Mouse (Mus musculus) kidney, adult 11 months (tissue): ENCODE data around the gene Nup85.
A peak's percentile ranks its signal among the peaks of the same experiment; 100 is the strongest.
"Not testable (repeated sequence)": the region's sequence is repeated elsewhere in the genome, so short reads cannot be mapped to it uniquely, and the experiment has no call there.

ENCODE experiments used
- DNase-seq: peaks from one replicate; pipeline ENCODE4 v3.0.0; 2022

Gene Nup85

GRCm38 (mm10) chr11:115564064-115564809, at the start of gene Nup85:
Gene Nup85, plus strand, starts transcription at chr11:115564434.
- peak; percentile 96 for DNase-seq

DNA sequence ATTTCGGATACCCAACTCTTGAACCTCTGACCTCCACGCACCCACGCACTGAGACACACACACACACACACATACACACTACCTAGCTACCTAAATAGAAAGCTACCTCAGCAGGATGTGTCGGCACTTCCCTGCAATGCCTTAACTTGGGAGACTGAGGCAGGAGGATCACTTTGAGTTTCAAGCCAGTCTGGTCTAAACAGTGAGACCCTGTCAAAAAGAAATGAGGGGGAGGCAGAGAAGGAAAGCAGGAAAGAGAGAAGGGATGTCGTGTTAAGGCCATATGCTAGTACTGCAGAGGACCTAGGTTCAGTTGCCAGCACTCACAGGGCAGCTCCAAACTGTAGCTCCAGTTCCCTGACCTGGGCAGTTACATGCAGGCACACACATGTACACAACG, 49.2 kb upstream of the Nup85 start:
- DNase-seq = no peak

DNA sequence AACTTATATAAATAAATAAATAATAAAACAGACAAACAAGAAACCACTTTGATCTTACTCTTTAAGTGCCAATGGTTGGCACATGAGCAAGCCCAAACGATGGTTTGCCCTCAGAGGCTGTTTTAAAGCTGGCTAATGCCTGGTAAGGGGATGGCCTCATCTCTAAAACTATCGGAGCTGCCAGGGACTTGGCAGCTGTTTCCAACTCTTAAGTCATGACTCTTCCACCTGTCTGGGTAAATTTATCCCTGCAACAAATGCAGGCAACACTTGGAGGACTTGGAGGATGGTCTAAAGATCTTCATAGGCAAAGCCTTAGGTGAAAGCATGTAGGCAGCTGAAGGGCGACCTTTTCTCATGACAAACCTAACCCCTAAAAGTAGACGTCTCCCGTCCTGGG, 47.3 kb upstream of the Nup85 start:
- DNase-seq = no peak

- DNase-seq = no peak
Observed at GRCm38 (mm10) chr11:115518693-115519092, 45.5 kb upstream of the Nup85 start.

DNA sequence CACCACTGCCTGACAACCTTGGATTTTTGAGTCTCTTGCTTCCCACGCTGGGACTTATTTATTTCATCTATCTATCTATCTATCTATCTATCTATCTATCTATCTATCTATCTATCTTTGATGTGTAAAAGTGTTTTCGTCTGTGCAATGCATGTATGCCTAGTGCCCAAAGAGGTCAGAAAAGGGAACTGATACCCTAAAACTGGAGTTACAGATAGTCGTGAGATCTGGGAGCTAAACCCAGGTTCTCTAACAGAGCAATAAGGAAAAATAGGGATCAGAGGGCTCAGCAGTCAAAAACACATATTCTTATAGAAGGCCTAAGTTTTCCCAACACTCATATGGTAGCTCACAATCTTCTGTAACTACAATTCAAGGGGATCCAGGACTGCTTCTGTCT, 44.7 kb upstream of the Nup85 start:
- no peak for DNase-seq

DNA sequence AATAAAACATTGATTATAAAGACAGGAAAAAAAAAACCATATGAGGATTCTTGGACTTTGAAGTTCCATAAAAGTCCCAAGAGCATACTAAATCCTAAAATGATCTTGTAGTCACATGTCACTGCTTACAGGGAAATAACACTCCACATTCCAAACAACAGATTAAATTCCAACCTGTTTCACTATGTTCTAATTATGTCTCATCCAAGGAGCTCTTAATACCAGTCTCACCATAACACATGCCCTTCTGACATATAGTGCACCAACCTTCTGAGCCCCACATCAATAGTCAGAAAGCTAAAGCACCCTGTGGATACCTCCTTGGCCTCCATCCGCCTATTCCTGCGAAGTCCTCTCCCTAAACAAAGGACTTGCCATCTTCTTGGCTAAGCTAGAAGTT, 44.0 kb upstream of the Nup85 start:
- no peak for DNase-seq

GRCm38 (mm10) chr11:115521080-115521479, 43.2 kb upstream of the Nup85 start:
- DNase-seq = no peak

DNA sequence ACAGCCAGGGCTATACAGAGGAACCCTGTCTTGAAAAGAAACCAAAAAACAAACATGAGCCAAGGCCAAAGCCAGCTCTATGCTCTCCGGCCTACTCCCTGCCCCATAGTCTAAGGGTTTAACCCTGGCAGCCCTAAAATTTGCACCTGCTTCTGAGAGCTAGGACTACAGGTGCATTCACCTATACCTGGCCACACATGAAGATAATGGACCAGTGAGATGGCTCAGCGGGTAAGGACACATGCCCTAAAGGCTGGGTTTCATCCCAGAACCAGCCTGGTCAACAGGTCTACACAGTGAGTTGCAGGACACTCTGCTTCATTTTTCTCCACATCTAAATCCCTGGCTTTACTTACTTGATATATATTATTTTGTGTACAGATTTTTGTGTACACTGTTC, 42.0 kb upstream of the Nup85 start:
- DNase-seq = no peak

DNA sequence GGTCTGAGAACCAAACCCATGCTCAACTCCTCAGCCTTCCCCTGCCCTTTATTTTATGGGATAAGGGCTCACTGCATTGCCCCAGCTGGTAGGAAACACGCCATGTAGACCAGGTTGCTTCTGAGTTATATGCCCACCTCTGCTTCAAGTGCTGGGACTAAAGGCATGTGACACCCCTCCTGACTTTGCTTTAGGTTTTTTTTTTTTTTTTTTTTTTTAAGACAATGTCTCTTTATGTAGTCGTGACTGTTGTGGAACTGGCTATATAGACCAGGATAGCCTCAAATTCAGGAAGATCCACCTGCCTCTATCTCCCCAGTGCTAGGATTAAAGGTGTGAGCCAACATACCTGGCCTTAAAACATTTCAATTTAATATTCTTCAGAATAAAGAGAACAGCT, 41.5 kb upstream of the Nup85 start:
- no peak for DNase-seq

DNA sequence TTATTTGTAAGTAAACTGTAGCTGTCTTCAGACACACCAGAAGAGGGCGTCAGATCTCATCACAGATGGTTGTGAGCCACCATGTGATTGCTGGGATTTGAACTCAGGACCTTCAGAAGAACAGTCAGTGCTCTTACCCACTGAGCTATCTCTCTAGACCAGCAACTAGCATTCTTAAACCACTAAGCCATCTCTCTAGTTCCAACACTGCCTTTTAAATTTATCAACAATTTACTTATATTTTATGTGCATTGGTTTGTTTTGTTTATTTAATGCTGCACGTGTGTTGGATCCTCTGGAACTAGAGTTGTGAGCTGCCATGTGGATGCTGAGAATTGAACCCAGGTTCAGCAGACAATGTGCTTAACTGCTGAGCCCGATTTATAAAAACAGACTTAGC, 37.8 kb upstream of the Nup85 start:
- DNase-seq = not testable (repeated sequence)

DNA sequence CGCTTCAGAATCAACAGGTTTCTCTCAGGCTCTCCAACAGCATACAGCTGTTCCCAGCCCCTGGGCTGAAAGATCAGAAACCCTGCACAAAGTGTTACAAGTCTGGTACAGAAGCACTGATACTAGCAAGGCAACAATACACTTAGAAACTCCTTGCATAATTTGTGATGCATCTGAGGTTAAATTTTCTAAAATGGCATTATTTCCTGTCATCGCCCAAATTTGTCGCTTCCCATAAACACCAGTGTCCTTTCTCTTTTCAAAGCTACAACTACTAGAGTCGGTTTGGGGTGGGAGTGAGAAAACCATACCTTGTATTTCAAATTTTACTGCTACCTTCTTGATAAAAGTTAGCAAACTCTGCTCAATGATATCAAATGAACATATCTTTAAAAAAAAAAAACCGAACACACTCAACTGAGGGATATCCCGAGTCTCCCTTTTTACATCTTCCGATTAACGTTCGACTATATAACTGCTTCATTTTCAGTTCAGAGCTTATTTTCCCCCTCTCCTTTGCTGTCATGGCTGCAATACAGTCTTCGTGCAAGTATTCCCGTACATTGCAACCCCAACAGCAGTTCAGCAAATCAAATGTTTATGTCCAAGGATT, 29.4 kb upstream of the Nup85 start:
- DNase-seq = no peak

- DNase-seq = peak; percentile 40
Observed at GRCm38 (mm10) chr11:115535401-115536037, 28.7 kb upstream of the Nup85 start.

DNA sequence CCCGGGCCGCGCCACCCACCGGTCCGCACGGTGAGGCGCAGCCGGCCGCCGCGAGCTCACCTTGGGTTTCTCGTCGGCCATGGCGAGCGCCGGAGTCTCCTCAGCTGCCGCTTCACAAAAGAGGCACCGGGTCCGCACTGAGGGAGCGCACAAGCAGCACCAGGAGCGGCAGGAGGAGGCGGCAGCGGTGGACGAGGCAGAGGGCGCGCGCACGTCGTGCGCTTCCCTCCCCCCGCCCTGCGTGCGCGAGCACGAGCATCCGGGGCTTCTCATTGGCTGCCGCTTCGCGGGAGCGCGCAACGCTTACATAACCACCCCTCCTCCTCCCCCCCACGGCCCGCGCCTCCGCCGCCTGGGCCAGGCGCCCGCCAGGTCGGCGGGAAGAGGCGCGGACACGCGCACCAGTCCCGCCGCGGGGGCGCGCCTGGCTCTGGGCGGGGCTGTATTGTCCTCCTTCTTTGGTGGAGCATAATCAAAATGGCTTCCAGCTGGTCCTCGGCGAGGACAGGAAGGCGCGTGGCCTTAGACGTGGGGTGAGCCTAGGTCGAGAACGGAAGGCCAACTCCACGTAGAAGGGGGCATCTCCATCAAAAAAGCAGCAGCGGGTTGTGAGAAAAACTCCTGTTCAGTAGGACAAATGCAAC, 28.1 kb upstream of the Nup85 start, which contains the start of gene Sumo2:
TSS of gene Sumo2 (minus strand) at position 239 of the 644 bp plus-strand sequence.
- DNase-seq = peak; percentile 98

DNA sequence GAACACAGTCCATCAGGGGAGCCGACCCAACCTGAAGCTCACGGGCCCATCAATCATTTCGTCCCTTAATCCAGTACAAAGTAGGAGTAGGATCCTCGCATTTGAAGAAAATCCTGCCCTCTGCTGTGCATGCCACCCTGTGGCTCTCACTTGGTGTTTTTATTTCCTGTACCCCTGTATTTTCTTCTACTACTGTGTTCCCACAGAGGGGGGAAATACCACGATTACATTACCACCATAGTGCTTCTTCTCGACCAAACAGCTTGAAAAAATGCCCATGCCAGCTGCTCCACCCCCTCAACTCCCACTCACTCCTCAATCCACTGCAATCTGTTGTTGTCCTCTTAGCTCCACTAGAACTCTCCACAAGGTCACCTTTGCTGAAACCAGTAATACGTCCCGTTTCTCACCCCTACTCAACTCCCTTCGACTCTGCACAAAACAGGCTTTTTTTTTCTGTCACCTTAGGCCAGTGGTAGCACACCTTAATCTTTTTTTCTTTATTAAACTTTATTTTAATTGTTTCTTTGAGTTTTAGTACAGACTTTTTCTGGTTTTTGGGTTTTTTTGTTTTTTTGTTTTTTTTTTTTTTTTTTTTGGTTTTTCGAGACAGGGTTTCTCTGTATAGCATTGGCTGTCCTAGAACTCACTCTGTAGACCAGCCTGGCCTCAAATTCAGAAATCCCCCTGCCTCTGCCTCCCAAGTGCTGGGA, 27.2 kb upstream of the Nup85 start:
- no peak for DNase-seq

- DNase-seq = no peak
Observed at GRCm38 (mm10) chr11:115538045-115538444, 26.2 kb upstream of the Nup85 start.

DNA sequence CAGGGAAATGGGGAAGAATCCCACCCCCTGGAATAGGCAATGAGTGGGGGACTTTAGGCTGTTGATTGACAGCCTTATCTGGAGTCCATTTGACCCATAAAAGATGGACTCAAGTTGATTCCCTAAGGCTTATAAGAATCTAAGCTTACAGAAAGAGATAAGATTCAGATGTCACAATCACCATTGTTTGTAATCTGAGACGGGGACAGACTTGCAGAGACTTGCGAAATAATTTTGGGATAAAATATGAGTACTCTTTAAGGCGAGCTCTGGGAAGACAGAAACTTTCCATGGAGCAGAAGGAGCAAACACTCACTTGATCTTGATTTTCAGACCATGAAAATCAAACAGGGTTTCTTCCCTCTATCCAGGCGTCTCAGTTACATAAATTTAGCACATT, 20.7 kb upstream of the Nup85 start:
- no peak for DNase-seq

DNA sequence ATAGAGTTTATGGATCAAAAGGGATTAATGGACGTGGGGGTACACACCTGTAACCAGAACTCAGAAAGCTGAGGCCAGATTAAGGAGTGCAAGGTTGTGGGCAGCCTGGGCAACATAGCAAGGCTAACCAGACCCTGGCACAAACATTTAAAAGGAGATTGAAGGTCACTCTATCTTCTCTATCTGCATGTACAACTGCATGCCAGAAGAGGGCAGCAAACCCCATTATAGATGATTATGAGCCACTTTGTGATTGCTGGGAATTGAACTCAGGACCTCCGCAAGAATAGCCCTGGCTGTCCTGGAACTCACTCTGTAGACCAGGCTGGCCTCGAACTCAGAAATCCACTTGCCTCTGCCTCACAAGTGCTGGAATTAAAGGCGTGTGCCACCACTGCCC, 11.5 kb upstream of the Nup85 start:
- no peak for DNase-seq

DNA sequence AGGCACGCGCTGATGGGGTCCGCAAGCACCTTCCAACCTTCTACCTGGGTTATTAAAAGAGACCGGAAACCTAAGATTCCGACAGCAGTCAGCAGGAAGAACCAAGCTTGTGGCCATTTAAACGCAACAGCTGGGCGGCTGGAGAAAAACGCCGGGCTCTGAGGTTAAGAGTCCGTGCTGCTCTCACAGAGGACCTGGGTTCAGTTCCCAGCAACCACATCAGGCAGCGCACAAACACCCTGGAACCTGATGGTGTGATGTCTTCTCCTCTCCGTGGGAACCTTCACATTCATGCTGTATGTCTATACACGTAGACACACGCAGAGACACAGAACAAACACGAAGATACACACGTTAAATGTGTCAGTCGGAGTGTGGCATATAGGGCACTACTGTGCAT, 8.5 kb upstream of the Nup85 start:
- no peak for DNase-seq

GRCm38 (mm10) chr11:115563406-115563805, 828 bp upstream of the Nup85 start:
- no peak for DNase-seq

GRCm38 (mm10) chr11:115564961-115565360, 727 bp downstream of the Nup85 start:
- no peak for DNase-seq

- DNase-seq = no peak
Observed at GRCm38 (mm10) chr11:115579080-115579479, 14.8 kb downstream of the Nup85 start.

DNA sequence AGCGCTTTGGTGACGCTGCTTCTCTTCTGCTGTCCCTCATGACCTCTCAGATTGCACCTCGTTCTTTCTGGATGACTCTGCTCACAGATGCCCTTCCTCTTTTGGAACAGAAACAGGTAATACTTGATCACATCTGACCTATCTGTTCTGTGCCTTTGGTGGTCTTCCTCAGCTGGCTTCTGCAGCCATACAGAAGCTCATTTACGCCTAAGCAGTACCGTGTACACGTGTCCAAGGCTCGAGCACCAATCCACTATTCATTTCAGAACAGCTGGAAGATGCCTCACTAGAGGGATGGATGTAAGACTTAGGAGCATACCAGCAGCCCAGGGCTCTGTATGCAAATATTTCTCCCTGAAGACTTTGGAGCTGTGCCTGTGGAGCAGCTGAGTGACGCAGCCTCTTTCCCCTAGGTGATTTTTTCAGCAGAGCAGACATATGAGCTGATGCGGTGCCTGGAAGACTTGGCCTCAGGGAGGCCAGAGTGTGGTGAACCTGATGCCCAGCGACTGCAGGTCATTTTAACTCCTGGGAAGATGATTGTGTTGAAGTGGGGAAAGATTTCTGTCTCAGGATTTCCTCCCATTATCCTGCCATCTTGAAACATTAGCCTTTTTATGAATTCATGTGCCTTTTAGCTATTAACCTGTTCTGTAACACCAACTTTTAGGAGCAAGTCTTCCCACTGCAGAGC, 18.8 kb downstream of the Nup85 start:
- DNase-seq = no peak
